Mouse (Mus musculus): ENCODE measurements around the gene Mettl24. TPM values are rescaled to one million over a fixed set of nuclear protein-coding genes. Genes with fewer than 3 reads are reported as not detected.
A peak's percentile ranks its signal among the peaks of the same experiment; 100 is the strongest.

Mettl24 gene
- polyA plus RNA-seq, 1 experiment from 2014 or later, result 1.9 TPM

GRCm38 (mm10) chr10:40674151-40674550 is 8.9 kb upstream of the Mettl24 start:
- H3K9me3 ChIP-seq (ENCODE audit: control insufficient read depth, low read length), result no peaks in the 10 kb centered on the region
- H3K27ac ChIP-seq (replicated peaks), result no peak overlapping the region
- H3K27me3 ChIP-seq (ENCODE audit: control insufficient read depth, insufficient read depth, low read length), result no peaks in the 10 kb centered on the region
- H3K4me1 ChIP-seq (replicated peaks; ENCODE audit: control insufficient read depth, insufficient read depth), result no peaks in the 10 kb centered on the region
- no peak overlapping the region for H3K9ac ChIP-seq (ENCODE audit: low read length)
- ATAC-seq (ENCODE audit: low FRiP score, low TSS enrichment) (no peak), DNase-seq (ENCODE audit: low spot score) (peak; percentile 14)
- H3K4me2 ChIP-seq (replicated peaks; ENCODE audit: low read depth), result no peak overlapping the region; the same call in 1 of the 2 replicates
- H3K36me3 ChIP-seq (ENCODE audit: control insufficient read depth, insufficient read depth, low read length), result no peaks in the 10 kb centered on the region
- whole genome bisulfite sequencing, result 14% methylated on average over 13 of the region's 13 CpGs
- no peak overlapping the region for H3K4me3 ChIP-seq (ENCODE audit: low read depth, low read length)
- TF ChIP-seq EP300 (optimal IDR thresholded peaks at IDR 0.05) (no peak), CTCF (IDR thresholded peaks at IDR 0.05; ENCODE audit: low read depth) (no peak)

GRCm38 (mm10) chr10:40675921-40676320 is 7.2 kb upstream of the Mettl24 start:
- no peak overlapping the region for H3K27ac ChIP-seq (replicated peaks)
- no peak overlapping the region for H3K4me3 ChIP-seq (ENCODE audit: low read depth, low read length)
- H3K36me3 ChIP-seq (ENCODE audit: control insufficient read depth, insufficient read depth, low read length), result no peaks in the 10 kb centered on the region
- no peak for ATAC-seq (ENCODE audit: low FRiP score, low TSS enrichment)
- no peaks in the 10 kb centered on the region for H3K4me1 ChIP-seq (replicated peaks; ENCODE audit: control insufficient read depth, insufficient read depth)
- no peak overlapping the region for H3K9ac ChIP-seq (ENCODE audit: low read length)
- no peaks in the 10 kb centered on the region for H3K9me3 ChIP-seq (ENCODE audit: control insufficient read depth, low read length)
- peak; percentile 9 for DNase-seq (ENCODE audit: low spot score)
- no peaks in the 10 kb centered on the region for H3K27me3 ChIP-seq (ENCODE audit: control insufficient read depth, insufficient read depth, low read length)
- H3K4me2 ChIP-seq (replicated peaks; ENCODE audit: low read depth), result no peak overlapping the region
- WGBS, result 69% methylated on average over 7 of the region's 7 CpGs
- no peak for TF ChIP-seq EP300 (optimal IDR thresholded peaks at IDR 0.05)
- TF ChIP-seq CTCF (IDR thresholded peaks at IDR 0.05; ENCODE audit: low read depth), result no peak

- no peaks in the 10 kb centered on the region for H3K9me3 ChIP-seq (ENCODE audit: control insufficient read depth, low read length)
- no peaks in the 10 kb centered on the region for H3K36me3 ChIP-seq (ENCODE audit: control insufficient read depth, insufficient read depth, low read length)
- H3K4me3 ChIP-seq (ENCODE audit: low read depth, low read length), result no peak overlapping the region
- ATAC-seq (ENCODE audit: low FRiP score, low TSS enrichment), result no peak
- H3K27ac ChIP-seq (replicated peaks), result no peak overlapping the region
- TF ChIP-seq CTCF (IDR thresholded peaks at IDR 0.05; ENCODE audit: low read depth), result peak; percentile 34
- no peak for TF ChIP-seq EP300 (optimal IDR thresholded peaks at IDR 0.05)
- peak; percentile 7 for DNase-seq (ENCODE audit: low spot score)
- WGBS, result 75% methylated on average over 3 of the region's 3 CpGs
- no peak overlapping the region for H3K4me2 ChIP-seq (replicated peaks; ENCODE audit: low read depth)
- no peaks in the 10 kb centered on the region for H3K27me3 ChIP-seq (ENCODE audit: control insufficient read depth, insufficient read depth, low read length)
- H3K9ac ChIP-seq (ENCODE audit: low read length), result no peak overlapping the region
- H3K4me1 ChIP-seq (replicated peaks; ENCODE audit: control insufficient read depth, insufficient read depth), result no peaks in the 10 kb centered on the region
Measured at GRCm38 (mm10) chr10:40678477-40678876, 4.6 kb upstream of the Mettl24 start.

- Histone ChIP-seq H3K9ac (ENCODE audit: low read length) (no peak overlapping the region), H3K9me3 (ENCODE audit: control insufficient read depth, low read length) (no peaks in the 10 kb centered on the region), H3K4me3 (ENCODE audit: low read depth, low read length) (peak overlapping the region; percentile 54; the same call in 1 of the 2 replicates), H3K4me1 (replicated peaks; ENCODE audit: control insufficient read depth, insufficient read depth) (no peaks in the 10 kb centered on the region), H3K4me2 (replicated peaks; ENCODE audit: low read depth) (peak overlapping the region; percentile 98; the same call in 1 of the 2 replicates), H3K27me3 (ENCODE audit: control insufficient read depth, insufficient read depth, low read length) (no peaks in the 10 kb centered on the region), H3K27ac (replicated peaks) (no peak overlapping the region), H3K36me3 (ENCODE audit: control insufficient read depth, insufficient read depth, low read length) (no peaks in the 10 kb centered on the region)
- TF ChIP-seq CTCF (IDR thresholded peaks at IDR 0.05; ENCODE audit: low read depth) (no peak), EP300 (optimal IDR thresholded peaks at IDR 0.05) (no peak)
- no peak for DNase-seq (ENCODE audit: low spot score)
- no peak for ATAC-seq (ENCODE audit: low FRiP score, low TSS enrichment)
- 27% methylated on average over 8 of the region's 8 CpGs for WGBS
Measured at GRCm38 (mm10) chr10:40682470-40682869, 612 bp upstream of the Mettl24 start.

GRCm38 (mm10) chr10:40683868-40684253 is 779 bp downstream of the Mettl24 start:
- 59% methylated on average over 9 of the region's 9 CpGs for WGBS
- H3K4me1 ChIP-seq (replicated peaks; ENCODE audit: control insufficient read depth, insufficient read depth), result no peaks in the 10 kb centered on the region
- DNase-seq (ENCODE audit: low spot score) (no peak), ATAC-seq (ENCODE audit: low FRiP score, low TSS enrichment) (peak; percentile 19; the same call in 1 of the 2 replicates)
- H3K9me3 ChIP-seq (ENCODE audit: control insufficient read depth, low read length), result no peaks in the 10 kb centered on the region
- peak overlapping the region; percentile 98 for H3K4me2 ChIP-seq (replicated peaks; ENCODE audit: low read depth)
- H3K27me3 ChIP-seq (ENCODE audit: control insufficient read depth, insufficient read depth, low read length), result no peaks in the 10 kb centered on the region
- H3K36me3 ChIP-seq (ENCODE audit: control insufficient read depth, insufficient read depth, low read length), result no peaks in the 10 kb centered on the region
- no peak overlapping the region for H3K27ac ChIP-seq (replicated peaks)
- H3K4me3 ChIP-seq (ENCODE audit: low read depth, low read length), result no peak overlapping the region
- no peak overlapping the region for H3K9ac ChIP-seq (ENCODE audit: low read length)
- no peak for TF ChIP-seq EP300 (optimal IDR thresholded peaks at IDR 0.05)
- no peak for TF ChIP-seq CTCF (IDR thresholded peaks at IDR 0.05; ENCODE audit: low read depth)

GRCm38 (mm10) chr10:40684326-40684725 is 1.2 kb downstream of the Mettl24 start:
- H3K9ac ChIP-seq (ENCODE audit: low read length), result no peak overlapping the region
- no peaks in the 10 kb centered on the region for H3K36me3 ChIP-seq (ENCODE audit: control insufficient read depth, insufficient read depth, low read length)
- ATAC-seq (ENCODE audit: low FRiP score, low TSS enrichment) (no peak), DNase-seq (ENCODE audit: low spot score) (no peak)
- TF ChIP-seq CTCF (IDR thresholded peaks at IDR 0.05; ENCODE audit: low read depth) (no peak), EP300 (optimal IDR thresholded peaks at IDR 0.05) (no peak)
- no peaks in the 10 kb centered on the region for H3K9me3 ChIP-seq (ENCODE audit: control insufficient read depth, low read length)
- H3K27ac ChIP-seq (replicated peaks), result no peak overlapping the region
- no peak overlapping the region for H3K4me2 ChIP-seq (replicated peaks; ENCODE audit: low read depth)
- WGBS, result 91% methylated on average over 7 of the region's 7 CpGs
- H3K4me1 ChIP-seq (replicated peaks; ENCODE audit: control insufficient read depth, insufficient read depth), result no peaks in the 10 kb centered on the region
- H3K27me3 ChIP-seq (ENCODE audit: control insufficient read depth, insufficient read depth, low read length), result no peaks in the 10 kb centered on the region
- H3K4me3 ChIP-seq (ENCODE audit: low read depth, low read length), result no peak overlapping the region
